Mouse (Mus musculus) kidney, postnatal 14 days (tissue): ENCODE results near the gene Tmem135.
A peak's percentile ranks its signal among the peaks of the same experiment; 100 is the strongest.
"Not testable (repeated sequence)": the region's sequence is repeated elsewhere in the genome, so short reads cannot be mapped to it uniquely, and the experiment has no call there.

ENCODE experiments used
- DNase-seq: peaks from one replicate; pipeline ENCODE4 v3.0.0; 2022; ENCODE audit warnings: mixed read lengths

The Tmem135 gene

DNA sequence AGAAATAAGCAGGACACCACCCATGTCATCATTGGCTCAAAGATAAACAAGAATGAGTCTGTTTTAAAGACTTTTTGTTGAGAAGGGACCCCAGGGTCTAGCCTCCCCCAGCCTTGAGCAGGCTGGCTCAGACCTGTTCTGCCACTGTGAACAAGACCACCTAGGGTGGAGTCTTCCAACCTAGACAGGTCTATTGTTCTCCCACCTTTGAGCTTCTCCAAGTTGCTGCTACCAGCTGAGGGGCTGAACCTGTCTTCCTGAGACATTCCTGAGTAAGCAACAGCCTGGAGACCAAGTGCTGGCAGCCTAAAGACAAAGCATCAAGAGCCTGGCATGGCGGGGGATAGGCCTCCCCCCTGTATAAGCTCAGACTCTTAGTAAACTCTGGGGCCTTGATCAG, 86.9 kb downstream of the Tmem135 start:
- not testable (repeated sequence) for DNase-seq

DNA sequence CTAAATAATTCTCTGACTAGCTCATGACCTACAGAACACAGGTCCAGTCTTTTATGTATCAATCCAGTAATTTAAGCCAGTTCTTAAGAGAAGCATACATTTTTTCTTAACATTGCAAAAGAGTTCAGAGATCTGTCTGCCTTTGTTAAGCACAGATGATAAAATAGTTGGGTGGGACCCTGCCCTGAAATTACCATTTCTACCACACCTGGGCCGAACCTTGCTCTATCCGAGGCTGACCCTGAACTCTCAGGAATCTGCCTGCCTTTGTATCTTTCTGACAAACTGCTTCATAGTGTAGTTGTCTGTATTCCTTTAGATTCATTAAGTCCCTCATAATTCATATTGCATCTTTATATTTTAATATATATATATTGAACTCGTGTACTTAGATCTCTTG, 87.9 kb downstream of the Tmem135 start:
- DNase-seq, result no peak

DNA sequence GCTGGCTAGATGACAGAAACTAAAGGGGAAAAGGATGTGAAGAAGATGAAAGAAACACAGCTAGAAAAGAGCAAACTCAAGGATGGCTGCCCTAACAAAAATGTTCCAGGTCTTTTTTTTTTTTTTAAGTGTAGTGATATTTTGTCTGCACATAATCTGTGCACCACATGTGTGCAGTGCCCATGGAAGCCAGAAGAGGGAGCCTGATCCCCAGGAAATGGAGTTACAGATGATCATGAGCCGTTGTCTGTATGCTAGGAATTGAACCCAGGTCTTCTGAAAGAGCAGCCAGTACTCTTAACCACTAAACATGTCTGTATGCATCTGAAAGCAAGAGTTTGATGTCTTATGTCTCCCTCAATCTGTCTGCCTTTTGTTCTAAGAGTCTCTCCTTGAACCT, 92.5 kb downstream of the Tmem135 start:
- DNase-seq, result no peak

DNA sequence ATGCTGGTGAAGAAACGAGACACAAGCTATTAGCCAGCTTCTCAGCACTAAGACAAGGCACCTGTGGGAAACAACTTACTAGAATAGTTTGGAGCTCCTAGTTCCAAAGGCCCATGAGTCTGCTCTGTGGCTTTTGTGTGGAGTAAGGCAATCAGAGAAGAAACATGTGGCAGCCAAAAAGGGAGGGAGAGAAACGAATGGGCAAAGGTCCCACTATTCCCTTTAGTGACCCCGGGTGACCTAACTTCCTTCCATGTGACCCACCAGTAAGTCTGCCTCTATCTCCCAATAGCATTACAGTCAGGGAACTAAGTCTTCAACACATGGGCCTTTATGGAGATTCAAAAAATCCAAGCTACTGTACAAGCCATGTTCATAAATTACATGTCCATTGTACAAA, 95.1 kb downstream of the Tmem135 start:
- DNase-seq, result peak; percentile 27

DNA sequence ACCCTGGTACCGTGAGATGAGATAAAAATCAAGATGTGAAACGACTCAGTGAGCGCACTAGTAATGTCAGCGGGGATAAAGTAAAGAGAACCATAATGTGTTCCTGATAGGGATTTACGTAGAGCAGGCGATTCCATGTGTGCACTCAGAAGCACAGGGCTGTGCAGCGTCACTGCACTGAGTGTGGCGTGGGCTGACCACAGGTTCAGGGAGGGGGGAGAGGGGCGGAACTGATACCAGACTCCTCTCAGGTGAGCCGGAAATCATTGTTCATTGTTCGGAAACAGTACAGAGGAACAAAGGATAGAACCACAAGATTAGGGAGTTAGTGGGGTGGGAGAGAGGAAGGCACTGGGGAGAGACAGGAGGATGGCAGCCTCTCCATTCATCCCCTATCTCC, 95.8 kb downstream of the Tmem135 start:
- no peak for DNase-seq

DNA sequence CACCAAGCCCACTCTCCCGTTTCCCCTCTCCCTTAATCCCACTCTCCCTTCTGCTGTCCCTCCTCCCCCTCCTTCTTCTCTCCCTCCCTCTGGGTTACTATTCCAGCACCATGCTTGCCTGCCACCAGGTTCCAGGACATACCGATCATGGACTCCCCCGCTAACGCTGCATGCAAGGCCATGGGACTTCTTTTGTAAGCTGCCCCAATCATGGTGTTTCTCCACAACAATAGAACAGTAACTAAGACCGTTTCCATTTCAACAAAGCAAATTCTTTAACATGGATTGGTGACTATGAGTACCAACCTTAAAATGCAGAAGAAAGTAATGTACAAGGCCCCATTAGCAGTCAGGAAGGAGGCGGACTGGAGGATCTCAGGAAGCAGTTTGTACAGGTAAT, 97.2 kb downstream of the Tmem135 start:
- DNase-seq, result no peak

DNA sequence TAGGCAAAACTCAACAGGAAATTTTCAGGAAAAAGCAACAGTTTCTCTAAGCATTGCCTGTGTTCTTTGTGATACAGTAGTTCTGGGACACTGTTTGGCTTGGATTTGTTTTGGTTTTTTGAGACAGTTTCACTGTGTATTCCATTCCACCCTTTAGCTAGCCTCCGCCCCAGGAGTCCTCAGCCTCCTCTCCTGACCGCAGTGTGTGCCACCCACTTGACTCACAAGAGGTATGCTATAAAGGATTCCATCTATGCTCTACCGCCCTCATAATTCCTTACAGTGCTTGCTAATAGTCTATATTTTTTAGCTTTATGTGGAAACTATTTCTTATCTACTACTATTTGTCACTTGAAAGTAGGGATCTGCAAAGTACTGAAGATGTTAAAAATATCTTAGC, 99.1 kb downstream of the Tmem135 start:
- no peak for DNase-seq

DNA sequence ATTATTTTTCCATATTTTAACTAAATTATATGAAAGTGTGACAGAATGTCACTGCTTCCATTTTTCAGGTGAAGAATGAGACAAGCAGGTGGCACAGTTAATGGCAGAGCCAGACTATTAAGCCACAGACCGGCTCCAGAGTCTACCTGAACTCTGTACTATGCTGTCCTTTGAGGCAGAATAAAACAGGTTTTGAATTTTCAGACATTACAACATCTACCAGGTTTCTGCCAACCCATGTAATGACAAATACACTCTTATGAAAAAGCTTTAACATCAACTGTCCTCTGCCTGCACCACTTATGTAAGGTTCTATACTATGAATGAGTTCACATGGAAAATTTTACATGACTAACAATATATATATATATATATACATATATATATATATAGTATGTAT, 100.3 kb downstream of the Tmem135 start:
- DNase-seq, result no peak

DNA sequence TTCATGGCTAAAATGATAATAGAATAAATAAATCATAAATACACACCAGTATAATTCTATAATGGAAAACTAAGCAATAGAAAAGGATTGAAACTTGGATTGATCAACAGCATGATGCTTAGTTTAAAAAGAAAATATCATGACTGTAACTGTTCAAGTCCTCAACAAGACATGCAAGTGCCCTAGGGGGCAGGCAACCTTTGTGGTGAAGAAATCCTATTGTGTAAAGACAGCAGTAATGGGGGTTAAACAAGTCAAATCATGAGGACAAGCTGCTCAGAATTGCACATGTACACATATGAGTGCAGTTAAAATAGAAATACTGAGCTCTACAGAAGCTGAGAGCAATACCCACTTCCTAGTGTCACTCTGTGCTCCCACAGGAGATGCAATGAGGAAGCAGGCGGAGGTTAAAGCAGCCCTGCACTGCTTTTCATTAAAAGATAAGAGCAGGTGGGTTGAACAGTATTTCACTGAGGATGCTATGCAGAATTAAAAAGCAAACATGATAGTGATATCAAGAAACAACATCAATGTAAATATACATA, 105.0 kb downstream of the Tmem135 start:
- DNase-seq, result no peak

DNA sequence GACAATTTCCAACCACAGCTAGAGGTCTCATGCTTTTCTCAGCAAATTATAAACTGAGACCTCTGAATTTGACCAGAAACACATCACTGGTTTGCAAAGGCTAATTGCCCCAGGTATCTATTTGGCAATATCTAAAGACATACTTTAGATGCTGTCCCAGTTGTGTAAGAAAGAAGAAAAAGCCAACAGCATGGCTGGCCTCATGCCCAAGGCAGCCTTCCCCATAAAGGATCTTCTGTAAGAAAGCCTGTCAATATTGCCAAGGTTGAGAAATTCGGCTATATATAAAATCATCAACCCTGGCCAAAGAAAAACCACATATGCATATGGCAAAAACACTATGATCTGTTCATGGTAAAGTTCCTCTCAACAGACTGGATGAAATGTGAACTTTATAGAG, 107.1 kb downstream of the Tmem135 start:
- DNase-seq, result no peak

DNA sequence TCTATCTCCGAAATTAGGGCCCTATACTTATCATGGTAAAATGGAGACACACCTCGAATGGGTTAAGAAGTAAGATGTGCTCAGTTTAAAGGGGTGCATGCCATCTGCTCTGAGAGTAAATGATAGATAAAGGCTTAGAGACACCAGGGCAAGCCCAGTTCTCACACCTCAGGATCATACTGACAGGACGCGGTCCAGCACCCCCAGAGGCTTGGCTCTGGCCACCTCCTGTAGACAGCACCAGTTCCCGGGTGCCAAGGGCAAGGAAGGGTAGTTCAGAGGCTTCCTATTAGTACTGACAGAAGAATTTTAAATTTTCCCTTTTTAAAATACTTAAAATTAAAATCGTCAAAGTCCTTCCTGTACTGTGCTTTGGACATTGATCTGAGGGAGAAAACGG, 121.4 kb downstream of the Tmem135 start:
- peak; percentile 18 for DNase-seq

DNA sequence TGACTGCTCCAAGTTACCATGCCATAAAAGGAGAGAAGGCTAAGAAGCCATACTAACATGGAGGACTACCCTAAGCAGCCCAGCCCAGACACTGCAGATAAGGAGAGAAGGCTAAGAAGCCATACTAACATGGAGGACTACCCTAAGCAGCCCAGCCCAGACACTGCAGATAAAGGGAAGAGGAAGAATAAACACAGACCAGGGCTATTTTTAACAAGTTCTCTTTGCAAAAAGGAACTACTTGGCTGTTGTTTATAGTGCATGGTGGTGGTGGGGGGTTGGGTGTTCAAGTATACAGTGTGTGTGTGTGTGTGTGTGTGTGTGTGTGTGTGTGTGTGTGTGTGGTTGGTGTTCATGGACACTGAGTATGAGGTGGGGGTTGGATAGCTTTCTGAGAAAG, 133.6 kb downstream of the Tmem135 start:
- DNase-seq, result not testable (repeated sequence)

DNA sequence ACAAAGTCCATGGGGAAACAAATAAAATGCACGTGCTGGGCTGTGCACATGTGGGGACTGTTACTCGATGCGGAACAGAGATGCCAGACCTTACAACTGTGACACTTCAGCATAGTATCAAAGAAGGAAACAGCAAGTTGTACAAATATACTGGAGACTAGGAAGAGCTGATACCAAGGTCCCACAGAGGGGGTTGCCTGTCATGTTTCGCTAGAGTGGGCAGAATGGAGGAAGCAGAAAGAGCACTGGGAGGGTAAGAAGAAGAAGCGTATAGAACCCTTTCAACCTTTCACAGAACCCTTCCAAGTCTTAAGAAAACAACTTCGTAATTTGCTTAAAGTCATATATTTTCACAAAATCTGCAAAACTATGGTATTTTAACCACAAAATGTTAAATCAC, 134.2 kb downstream of the Tmem135 start:
- DNase-seq, result no peak

DNA sequence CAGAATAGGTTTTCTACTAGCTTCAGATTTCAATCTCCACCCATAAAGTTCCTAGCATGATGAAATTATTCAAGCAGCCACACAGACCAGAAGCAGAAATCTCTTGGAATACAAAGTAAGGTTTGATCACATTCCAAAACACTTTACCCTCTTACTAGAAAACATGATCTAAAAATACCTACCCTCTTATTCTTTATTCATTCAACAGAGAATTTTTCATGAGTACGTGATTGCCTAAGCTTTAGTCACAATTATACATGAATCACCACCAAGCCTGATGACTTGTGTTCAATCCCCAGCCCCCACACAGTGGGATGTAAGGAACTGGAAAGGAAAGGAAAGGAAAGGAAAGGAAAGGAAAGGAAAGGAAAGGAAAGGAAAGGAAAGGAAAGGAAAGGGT, 136.5 kb downstream of the Tmem135 start:
- DNase-seq, result no peak

DNA sequence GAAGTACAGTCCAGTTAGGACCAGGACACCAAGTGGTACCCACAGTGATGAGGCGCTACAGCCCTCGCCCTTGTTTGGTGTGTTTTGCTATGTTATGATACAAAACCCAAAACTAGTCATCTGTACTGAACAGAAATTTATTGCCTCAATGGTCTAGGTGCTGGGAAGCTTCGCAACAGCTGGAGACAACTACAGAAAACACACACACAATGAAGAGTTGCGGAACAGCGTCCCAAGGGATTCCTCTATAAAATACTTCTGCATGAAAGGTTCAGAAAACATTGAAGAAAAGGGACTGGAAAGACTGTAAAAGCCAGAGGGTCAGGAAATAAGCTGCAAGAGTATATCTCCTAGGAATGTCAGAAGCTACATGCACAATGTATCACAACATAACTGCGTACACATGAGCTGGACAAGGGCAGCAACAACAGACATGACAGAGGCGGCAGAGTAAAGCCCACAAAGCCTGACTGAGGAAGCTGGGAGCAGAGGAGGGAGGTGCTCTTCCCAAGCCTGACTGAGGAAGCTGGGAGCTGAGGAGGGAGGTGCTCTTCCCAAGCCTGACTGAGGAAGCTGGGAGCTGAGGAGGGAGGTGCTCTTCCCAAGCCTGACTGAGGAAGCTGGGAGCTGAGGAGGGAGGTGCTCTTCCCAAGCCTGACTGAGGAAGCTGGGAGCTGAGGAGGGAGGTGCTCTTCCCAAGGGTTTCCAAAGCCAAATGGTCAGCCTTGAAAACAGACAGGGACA, 137.8 kb downstream of the Tmem135 start:
- no peak for DNase-seq

DNA sequence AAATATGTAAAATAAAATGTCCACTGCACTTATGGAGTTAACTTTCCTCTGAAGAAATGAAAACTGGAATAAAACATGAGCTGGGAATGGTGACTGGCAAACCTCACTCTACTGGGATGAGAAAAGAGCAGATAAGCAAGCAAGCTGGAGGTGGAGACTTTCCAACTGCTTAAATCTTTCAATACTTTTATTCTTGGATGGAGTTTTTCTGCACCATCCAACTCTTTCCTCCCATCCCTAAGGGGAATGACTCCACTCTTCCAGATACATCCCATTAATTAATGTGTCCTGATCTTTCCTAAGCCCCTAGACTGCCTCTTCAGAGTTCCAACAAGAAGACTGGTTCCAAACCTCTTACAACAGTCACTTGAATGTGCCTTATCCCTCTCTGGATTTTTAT, 143.1 kb downstream of the Tmem135 start:
- no peak for DNase-seq

DNA sequence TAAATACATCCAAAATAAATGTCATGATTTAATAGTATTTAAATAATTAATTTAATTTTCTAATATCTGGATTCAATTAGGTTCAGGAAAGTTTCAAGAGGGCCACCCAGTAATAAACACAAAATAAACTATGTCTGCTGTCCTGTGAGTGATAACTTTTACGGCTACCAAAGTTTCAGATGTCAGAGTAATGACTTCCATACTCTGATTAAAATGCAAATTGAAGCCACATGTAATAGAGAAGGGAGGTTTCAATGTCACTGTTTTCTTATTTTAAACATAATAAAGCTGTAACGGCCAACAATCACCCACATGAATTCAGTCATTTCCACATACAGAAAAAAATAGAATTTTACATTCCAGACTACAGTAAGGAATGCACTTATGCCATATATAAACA, 145.2 kb downstream of the Tmem135 start:
- no peak for DNase-seq

DNA sequence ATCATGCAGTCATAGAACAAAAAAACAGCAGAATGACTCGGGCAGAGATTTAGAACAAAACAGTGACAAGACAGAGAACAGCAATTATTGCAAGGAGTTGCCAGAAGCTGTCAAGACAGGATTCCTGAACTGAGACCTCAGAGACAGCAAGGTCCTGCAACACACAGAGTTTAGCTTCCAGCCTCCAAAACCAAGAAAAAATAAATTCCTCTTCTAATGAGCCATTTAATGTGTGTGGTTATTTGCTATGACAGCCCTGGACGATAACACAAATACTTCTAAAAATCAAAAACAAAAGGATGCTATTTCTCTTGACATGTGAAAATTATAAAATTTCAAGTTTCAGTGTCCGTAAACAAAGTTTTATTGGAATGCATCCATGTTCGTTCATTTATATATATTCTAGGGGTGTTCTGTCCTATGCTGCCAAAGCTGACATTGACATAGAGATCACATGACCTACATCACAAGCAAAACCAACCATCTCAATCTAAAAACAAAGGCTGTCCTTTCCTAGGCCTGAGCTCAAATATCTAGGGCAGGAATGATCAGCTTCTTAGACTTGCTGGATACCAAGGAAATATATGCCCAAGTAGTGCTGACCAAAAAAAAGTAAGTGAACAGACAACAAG, 146.0 kb downstream of the Tmem135 start:
- no peak for DNase-seq

DNA sequence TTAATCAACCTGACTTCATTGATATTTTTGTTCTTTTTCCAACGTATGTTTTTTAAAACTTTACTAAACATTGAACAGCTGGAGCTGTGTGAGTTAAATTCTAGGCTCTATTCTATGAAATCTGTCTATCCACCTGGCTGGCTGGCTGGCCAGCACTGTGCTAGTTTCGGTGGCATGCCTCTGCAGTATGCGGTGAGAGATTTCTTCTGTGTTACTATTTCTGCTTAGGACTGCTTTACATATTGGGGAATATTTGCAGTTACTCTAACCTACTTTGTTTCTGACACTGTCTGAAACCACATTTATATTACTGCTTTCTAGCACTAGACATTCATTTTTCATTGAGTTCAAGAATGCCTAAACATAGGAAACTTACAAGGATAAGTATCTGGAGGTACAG, 150.2 kb downstream of the Tmem135 start:
- no peak for DNase-seq

DNA sequence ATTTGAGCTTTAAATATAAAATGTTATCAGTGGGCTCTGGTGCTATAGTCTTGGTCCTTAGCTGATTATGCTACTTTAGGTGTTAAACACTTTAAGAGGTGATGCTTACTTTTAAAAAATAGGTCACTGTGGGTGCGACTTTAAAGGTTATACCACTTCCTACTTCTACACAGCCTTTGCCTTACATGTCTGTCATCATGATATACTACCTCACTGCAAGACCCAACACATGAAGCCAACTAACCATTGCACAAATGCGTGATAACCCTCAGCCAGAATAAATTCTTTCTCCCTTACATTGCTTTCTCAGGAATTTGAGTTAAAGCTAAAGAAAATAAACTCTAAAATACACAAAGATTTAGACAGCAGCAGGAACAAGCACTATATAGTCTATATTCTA, 150.7 kb downstream of the Tmem135 start:
- no peak for DNase-seq

DNA sequence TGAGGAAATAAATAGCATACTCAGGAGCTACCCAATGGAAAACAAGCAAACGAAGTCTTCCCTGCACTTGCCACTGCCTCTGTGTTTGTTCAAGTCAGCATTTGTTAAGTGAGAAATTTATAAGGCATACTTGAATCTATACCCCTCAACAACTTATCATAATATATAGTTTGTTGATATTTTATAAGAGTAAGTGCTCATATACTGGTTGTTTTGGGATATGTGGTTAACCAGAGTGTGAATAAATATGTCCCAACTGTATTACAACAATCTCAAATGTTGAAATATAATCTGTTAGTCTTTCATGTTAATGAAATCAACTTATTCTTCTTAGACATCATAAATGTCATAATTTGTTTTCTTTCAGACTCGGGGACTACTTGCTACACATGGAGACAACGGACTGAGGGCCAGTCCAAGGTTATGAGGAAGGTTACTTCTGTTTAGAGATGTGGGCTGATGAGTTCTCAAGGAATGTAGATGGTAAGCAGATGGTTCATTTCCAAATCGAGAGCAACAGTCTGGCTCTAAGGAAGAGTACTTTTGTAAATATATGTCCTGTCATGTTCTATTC, 152.1 kb downstream of the Tmem135 start:
- DNase-seq, result no peak

DNA sequence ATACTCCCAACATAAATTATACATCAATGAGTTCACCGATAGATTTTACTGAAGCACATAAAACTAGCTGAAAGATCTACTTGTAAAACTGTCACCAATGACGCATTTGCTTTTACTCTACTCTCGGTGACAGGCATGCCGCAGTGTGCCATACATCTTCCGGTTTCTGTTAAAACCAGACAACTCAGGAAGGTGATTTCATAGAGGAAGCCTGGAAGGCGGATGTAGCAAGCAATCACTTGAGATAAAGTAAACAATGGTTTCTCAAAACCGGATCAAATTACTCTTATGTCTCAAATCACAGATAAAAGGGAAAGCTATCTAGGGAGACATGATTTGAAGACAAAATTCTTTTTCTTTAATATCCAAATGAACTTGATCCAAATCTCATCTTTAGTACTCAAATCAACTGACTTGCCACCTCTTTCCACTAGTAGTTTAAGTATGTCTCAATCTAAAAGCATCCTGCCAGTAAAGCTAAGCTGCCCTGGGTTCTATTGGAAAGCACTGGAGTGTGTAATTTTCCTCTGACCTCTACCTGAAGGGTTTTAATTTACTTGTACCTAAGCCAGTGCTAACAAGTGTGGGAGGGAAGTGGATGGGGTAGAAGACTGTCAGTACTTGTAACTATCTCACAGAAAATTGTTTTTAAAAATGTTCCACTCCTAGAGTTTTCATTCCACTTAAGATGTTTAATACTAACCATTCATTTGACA, 155.7 kb downstream of the Tmem135 start:
- DNase-seq, result peak; percentile 28

DNA sequence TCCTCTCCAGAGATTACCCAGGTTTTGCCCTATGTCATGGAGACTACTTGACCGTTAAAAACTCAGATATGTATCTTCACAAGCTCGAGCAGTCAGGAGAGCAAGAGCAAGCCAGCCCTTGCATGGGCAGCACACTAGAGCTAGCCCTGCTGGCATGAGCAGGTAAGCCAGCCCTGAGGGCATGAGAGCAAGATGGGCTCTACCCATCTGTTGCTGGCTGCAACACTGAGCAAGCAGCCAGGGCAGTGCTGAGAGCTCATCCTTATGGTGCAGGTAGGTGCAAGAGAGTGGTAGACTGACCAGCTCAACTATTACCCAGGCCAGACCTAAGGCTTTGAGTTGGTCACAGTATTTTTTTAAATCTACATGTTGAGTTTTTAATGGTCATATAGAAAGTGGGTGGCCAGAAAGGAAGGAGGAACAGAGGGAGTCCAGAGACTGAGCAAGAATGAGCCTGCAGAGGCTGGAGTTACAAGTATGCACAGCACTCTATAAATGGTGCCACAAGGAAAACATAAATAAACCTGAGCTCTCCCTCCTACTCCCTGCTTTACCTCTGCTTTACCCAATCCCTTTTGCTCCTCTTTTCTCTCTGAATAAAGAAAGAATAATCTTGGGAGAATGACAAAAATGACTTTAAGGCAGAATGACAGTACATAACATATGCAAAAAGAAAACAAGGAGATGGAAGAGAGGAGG, 156.9 kb downstream of the Tmem135 start:
- no peak for DNase-seq
